In genomic region chr1:73770631-73771030, GRCm38 (mm10) we compare ENCODE assay signal across 22 mouse cellular contexts.
A peak's percentile ranks its signal among the peaks of the same experiment; 100 is the strongest.
DNase-seq lines count a peak whose midpoint lies in the region; ATAC-seq and TF ChIP-seq lines count a peak whose summit lies in the region.
"Had no signal": no experiment of that assay in that cellular context is flagged by ENCODE, and none has a peak within 500 bp of the region (broad histone marks: within the 10 kb centered on the region; RNA-seq: fewer than 3 reads in every experiment).

No protein-coding gene starts in this region.

- peak; percentile 16 for DNase-seq in forebrain, postnatal 0 days
- DNase-seq in right cerebral cortex, adult 2 months (ENCODE audit: low spot score in 2 of 2) = peak; percentile 9 to 23
- DNase-seq in right cerebral cortex, postnatal 36 days (ENCODE audit: low spot score in 2 of 2) = no peak
- peak; percentile 25 to 52 for DNase-seq in cerebellum, adult 2 months
- DNase-seq in cerebellum, postnatal 36 days = peak; percentile 8 to 21
- DNase-seq: adrenal gland, adult 2 months; B cell, adult 2 months; gastrocnemius, adult 2 months; kidney, postnatal 4 days; thymus, adult 18-20 months had no signal

- ATAC-seq in forebrain, postnatal 0 days = no peak
- ATAC-seq in forebrain, embryonic 12.5 days (ENCODE audit: low FRiP score) = no peak
- ATAC-seq in intestine, embryonic 15.5 days = no peak
- ATAC-seq: hindbrain, embryonic 16.5 days; intestine, embryonic 16.5 days; lung, postnatal 0 days; midbrain, embryonic 16.5 days had no signal

- no peak overlapping the region for H3K9ac ChIP-seq in forebrain, postnatal 0 days
- H3K9ac ChIP-seq in forebrain, embryonic 12.5 days = no peak overlapping the region
- no peak overlapping the region for H3K9ac ChIP-seq in intestine, embryonic 15.5 days
- H3K9ac ChIP-seq: kidney, embryonic 15.5 days; stomach, embryonic 15.5 days had no signal

- no peaks in the 10 kb centered on the region for H3K4me1 ChIP-seq in forebrain, postnatal 0 days (ENCODE audit: insufficient read depth)
- H3K4me1 ChIP-seq in forebrain, embryonic 12.5 days = 0 out of 2 replicates have a peak, but pooled peaks cover 5% of the 10 kb centered on the region
- no peaks in the 10 kb centered on the region; the same call in 1 of the 2 replicates for H3K4me1 ChIP-seq in cerebellum, adult 2 months (ENCODE audit: control insufficient read depth, insufficient read depth, low read length)
- H3K4me1 ChIP-seq in intestine, embryonic 15.5 days (replicated peaks) = no peaks in the 10 kb centered on the region
- H3K4me1 ChIP-seq: heart, embryonic 10.5 days; stomach, embryonic 15.5 days had no signal

- no peak for TF ChIP-seq CTCF in forebrain, postnatal 0 days (IDR thresholded peaks at IDR 0.05; ENCODE audit: low read depth)
- TF ChIP-seq CTCF in cerebellum, adult 2 months (IDR thresholded peaks at IDR 0.05; ENCODE audit: borderline replicate concordance, insufficient read depth, low read depth, low read length) = no peak

- no peak overlapping the region for H3K4me2 ChIP-seq in forebrain, postnatal 0 days (ENCODE audit: low read depth)
- no peak overlapping the region for H3K4me2 ChIP-seq in forebrain, embryonic 12.5 days
- H3K4me2 ChIP-seq in intestine, embryonic 15.5 days (replicated peaks) = no peak overlapping the region
- H3K4me2 ChIP-seq: kidney, embryonic 15.5 days; stomach, embryonic 15.5 days had no signal

- no peak for TF ChIP-seq POLR2A in cerebellum, adult 2 months (IDR thresholded peaks at IDR 0.05; ENCODE audit: borderline replicate concordance, insufficient read depth, low read length)

- no peaks in the 10 kb centered on the region for H3K36me3 ChIP-seq in forebrain, postnatal 0 days (ENCODE audit: insufficient read depth)
- no peaks in the 10 kb centered on the region for H3K36me3 ChIP-seq in forebrain, embryonic 12.5 days (replicated peaks)
- H3K36me3 ChIP-seq in intestine, embryonic 15.5 days = no peaks in the 10 kb centered on the region
- H3K36me3 ChIP-seq: forebrain, embryonic 10.5 days; G1E; heart, embryonic 10.5 days; kidney, embryonic 15.5 days; stomach, embryonic 15.5 days had no signal

- no peak overlapping the region for H3K27ac ChIP-seq in forebrain, postnatal 0 days (ENCODE audit: low read depth, low read length)
- no peak overlapping the region for H3K27ac ChIP-seq in forebrain, embryonic 12.5 days
- H3K27ac ChIP-seq in cerebellum, adult 2 months (ENCODE audit: insufficient read depth, low read length) = no peak overlapping the region
- H3K27ac ChIP-seq in intestine, embryonic 15.5 days = no peak overlapping the region
- H3K27ac ChIP-seq: forebrain, embryonic 10.5 days; gastrocnemius, adult 2 months; heart, embryonic 10.5 days; kidney, embryonic 15.5 days; macrophage; stomach, embryonic 15.5 days had no signal

- WGBS in forebrain, postnatal 0 days = 67% methylated on average over 5 of the region's 5 CpGs
- 81% methylated on average over 5 of the region's 5 CpGs for WGBS in forebrain, embryonic 12.5 days
- 54% methylated on average over 5 of the region's 5 CpGs for WGBS in cerebellum, adult 2 months
- WGBS in intestine, embryonic 15.5 days = 85% methylated on average over 5 of the region's 5 CpGs

- no peaks in the 10 kb centered on the region for H3K9me3 ChIP-seq in forebrain, postnatal 0 days (ENCODE audit: low read length)
- H3K9me3 ChIP-seq in forebrain, embryonic 12.5 days = no peaks in the 10 kb centered on the region
- H3K9me3 ChIP-seq in intestine, embryonic 15.5 days = no peaks in the 10 kb centered on the region
- H3K9me3 ChIP-seq: forebrain, embryonic 10.5 days; G1E; heart, embryonic 10.5 days; kidney, embryonic 15.5 days; stomach, embryonic 15.5 days had no signal

- no peak overlapping the region for H3K4me3 ChIP-seq in forebrain, postnatal 0 days (ENCODE audit: low read depth, low read length)
- H3K4me3 ChIP-seq in forebrain, embryonic 12.5 days (replicated peaks) = no peak overlapping the region
- no peak overlapping the region for H3K4me3 ChIP-seq in cerebellum, adult 2 months (replicated peaks; ENCODE audit: insufficient read depth, low read depth, low read length)
- no peak overlapping the region for H3K4me3 ChIP-seq in intestine, embryonic 15.5 days (replicated peaks)
- H3K4me3 ChIP-seq: forebrain, embryonic 10.5 days; gastrocnemius, adult 2 months; heart, embryonic 10.5 days; kidney, embryonic 15.5 days; stomach, embryonic 15.5 days had no signal

- H3K27me3 ChIP-seq in forebrain, postnatal 0 days (ENCODE audit: insufficient read depth, low read length) = no peaks in the 10 kb centered on the region
- no peaks in the 10 kb centered on the region for H3K27me3 ChIP-seq in forebrain, embryonic 12.5 days
- no peaks in the 10 kb centered on the region for H3K27me3 ChIP-seq in cerebellum, adult 2 months (ENCODE audit: control insufficient read depth, insufficient read depth, low read length)
- H3K27me3 ChIP-seq in intestine, embryonic 15.5 days (replicated peaks) = no peaks in the 10 kb centered on the region
- H3K27me3 ChIP-seq: kidney, embryonic 15.5 days; stomach, embryonic 15.5 days had no signal

Comparison
In these comparisons a context has a peak if more than half of its experiments do, and no peak if none do; other contexts are left out.
1. DNase-seq: peak in forebrain, postnatal 0 days (single experiment), right cerebral cortex, adult 2 months (2 of 2), cerebellum, adult 2 months (2 of 2) and cerebellum, postnatal 36 days (2 of 2); none in right cerebral cortex, postnatal 36 days (0 of 2).